Mouse (Mus musculus) olfactory bulb, adult 2 months (tissue): ENCODE measurements around the gene Neurl1a.

Source experiments
- CTCF ChIP-seq: fragments of 200-500 bp; IDR thresholded peaks from 2 replicates; pipeline ENCODE4 v1.5.1; 2012; ENCODE audit warnings: low read depth, mild to moderate bottlenecking, low read length, moderate library complexity; ENCODE audit not compliant: insufficient read depth
- POLR2A ChIP-seq: fragments of 200-500 bp; IDR thresholded peaks from 2 replicates; pipeline ENCODE4 v1.6.1; 2012; ENCODE audit warnings: mild to moderate bottlenecking, low read depth, low read length, moderate library complexity; ENCODE audit not compliant: insufficient read depth

DNA sequence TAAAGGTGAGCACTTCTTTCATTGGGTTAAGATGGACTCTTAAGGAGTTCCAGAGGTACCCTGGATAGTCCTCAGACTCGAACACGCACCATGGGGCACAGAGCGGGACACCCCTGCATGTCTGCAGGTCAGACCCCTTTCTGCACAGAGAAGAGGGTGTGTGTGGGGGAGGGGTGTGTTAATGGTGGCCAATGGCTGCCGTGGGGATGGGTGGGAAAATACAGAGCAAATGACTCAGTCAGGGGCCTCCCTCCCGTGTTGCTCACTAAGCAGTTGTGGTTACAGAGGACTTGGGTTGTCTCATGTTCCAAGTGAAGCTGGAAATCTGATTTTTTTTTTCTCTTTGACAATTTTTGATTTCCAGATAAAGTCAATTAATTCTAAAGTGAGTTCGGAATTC lies 36.2 kb upstream of the Neurl1a start:
- TF ChIP-seq CTCF (no peak), POLR2A (no peak)
